Mouse (Mus musculus) embryonic facial prominence, embryonic 11.5 days (tissue): ENCODE measurements at regions not wholly inside any gene's neighbourhood (a gene's known extent, or its start where the extent isn't known, plus 50 kb on each side); places are given as distances from the start of the nearest gene placed in this dataset.

Experiments
- ATAC-seq: fragments of 200-750 bp; cut with Nextera tagmentation; replicated peaks from 2 replicates; pipeline ENCODE4 v1.8.0; 2017; ENCODE audit warnings: low read depth; ENCODE audit not compliant: insufficient number of reproducible peaks, low FRiP score, low TSS enrichment
- DNase-seq: peaks from one replicate; pipeline ENCODE4 v3.0.0-alpha.2; 2015; ENCODE audit warnings: low spot score
- H3K27ac ChIP-seq: fragments of 300-500 bp; sonication (generic); replicated peaks from 2 replicates; pipeline ENCODE4 v1.5.1; 2014; ENCODE audit warnings: mild to moderate bottlenecking, low read depth, low read length, control low read depth
- H3K27me3 ChIP-seq: fragments of 300-500 bp; sonication (generic); 2 replicates; pipeline ENCODE4 v1.6.1; 2014; ENCODE audit warnings: mild to moderate bottlenecking, low read length, moderate library complexity, mixed read lengths; ENCODE audit not compliant: control insufficient read depth, insufficient read depth
- H3K36me3 ChIP-seq: fragments of 300-500 bp; sonication (generic); replicated peaks from 2 replicates; pipeline ENCODE4 v1.6.1; 2014; ENCODE audit warnings: low read depth, mild to moderate bottlenecking, low read length, moderate library complexity, mixed read lengths; ENCODE audit not compliant: control insufficient read depth, insufficient read depth
- H3K4me1 ChIP-seq: fragments of 300-500 bp; sonication (generic); 2 replicates; pipeline ENCODE4 v1.6.1; 2014; ENCODE audit warnings: low read length, mixed read lengths; ENCODE audit not compliant: control insufficient read depth, insufficient read depth
- H3K4me2 ChIP-seq: fragments of 300-500 bp; sonication (generic); 2 replicates; pipeline ENCODE4 v1.6.1; 2014; ENCODE audit warnings: low read depth, mild to moderate bottlenecking, control low read depth, low read length, moderate library complexity
- H3K4me3 ChIP-seq: fragments of 300-500 bp; sonication (generic); 2 replicates; pipeline ENCODE4 v1.5.1; 2014; ENCODE audit warnings: low read depth, low read length, control low read depth
- H3K9ac ChIP-seq: fragments of 300-500 bp; sonication (generic); replicated peaks from 2 replicates; pipeline ENCODE4 v1.6.1; 2014; ENCODE audit warnings: mild to moderate bottlenecking, control low read depth, low read length
- H3K9me3 ChIP-seq: fragments of 300-500 bp; sonication (generic); replicated peaks from 2 replicates; pipeline ENCODE4 v1.6.1; 2016; ENCODE audit warnings: mild to moderate bottlenecking, low read length, inconsistent platforms, mixed read lengths; ENCODE audit not compliant: control insufficient read depth
- WGBS: fragments of 180-500 bp; shearing (Covaris S2); extraction: QIAGEN DNeasy Blood & Tissue Kit; methylation state at CpG from one replicate; pipeline ENCODE4 v1.1.7; 2014; 5-methylcytosine and 5-hydroxymethylcytosine counted together

DNA sequence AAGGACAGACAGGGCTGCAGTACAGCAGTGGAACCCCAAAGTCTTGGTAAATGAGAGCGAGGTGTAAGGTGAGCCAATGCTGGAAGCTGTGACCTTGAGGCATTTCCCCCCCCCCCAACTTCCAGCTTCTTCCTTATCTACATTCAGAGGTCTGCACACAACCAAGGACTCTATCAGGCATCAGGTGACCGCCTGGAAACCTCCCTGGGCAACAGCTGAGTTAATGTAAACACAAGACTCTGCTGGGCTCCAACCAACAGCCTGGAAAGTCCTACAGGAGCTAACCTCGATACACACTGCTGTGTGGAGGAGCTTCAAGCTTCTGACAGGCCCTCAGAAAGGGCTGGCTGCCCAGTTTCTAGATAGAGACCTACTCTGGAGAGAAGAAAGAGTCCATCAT is 189.4 kb upstream of the Igsf21 start:
- H3K27me3 ChIP-seq, result no peaks in the 10 kb centered on the region; the same call in 1 of the 2 replicates
- no peaks in the 10 kb centered on the region for H3K4me1 ChIP-seq
- H3K36me3 ChIP-seq, result no peaks in the 10 kb centered on the region
- no peak overlapping the region for H3K4me2 ChIP-seq
- H3K9ac ChIP-seq, result no peak overlapping the region
- H3K4me3 ChIP-seq, result no peak overlapping the region
- DNase-seq (no peak), ATAC-seq (no peak)
- no peak overlapping the region for H3K27ac ChIP-seq
- 69% methylated on average over 3 of the region's 3 CpGs for WGBS
- no peaks in the 10 kb centered on the region for H3K9me3 ChIP-seq

DNA sequence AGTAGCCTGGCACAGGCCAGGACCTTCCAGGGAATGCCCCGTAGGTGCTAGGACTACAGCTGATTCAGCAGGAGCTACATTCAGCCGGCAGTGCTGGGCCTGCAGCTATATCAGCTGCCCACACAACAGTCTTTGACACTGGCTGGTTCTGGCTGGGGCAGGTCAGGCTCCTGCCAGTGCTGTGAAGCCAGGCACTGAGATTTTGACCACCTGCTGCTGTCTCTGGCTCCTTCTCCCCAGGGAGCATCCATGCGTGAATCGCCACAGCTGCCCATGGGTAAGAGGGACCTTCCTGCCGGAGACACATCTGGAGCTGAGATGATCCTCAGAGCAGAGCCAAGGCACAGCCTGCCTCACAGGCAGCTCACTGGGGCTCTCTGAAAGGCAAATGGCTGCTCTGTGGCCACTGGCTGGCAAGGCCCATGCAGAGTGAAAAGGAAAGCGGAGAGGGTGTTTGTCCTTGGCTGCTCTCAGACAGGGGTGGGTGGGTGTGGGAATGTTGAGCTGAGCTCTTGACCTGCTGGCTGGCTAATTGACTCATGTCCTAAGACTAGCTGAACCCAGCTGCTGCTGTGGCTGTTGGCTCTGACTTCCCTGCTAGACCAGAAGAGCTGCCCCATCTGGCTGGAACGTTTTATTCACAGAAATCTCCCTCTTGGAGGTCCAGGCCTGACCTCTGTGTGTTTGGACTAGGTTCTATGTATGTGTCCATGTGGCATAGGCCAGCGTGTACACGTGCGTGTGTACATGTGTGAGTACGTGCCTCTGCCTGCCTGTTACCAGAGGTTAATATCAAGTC is 187.4 kb upstream of the Igsf21 start:
- H3K4me2 ChIP-seq, result no peak overlapping the region
- WGBS, result 64% methylated on average over 11 of the region's 11 CpGs
- no peaks in the 10 kb centered on the region for H3K9me3 ChIP-seq
- no peak for DNase-seq
- no peak overlapping the region for H3K27ac ChIP-seq
- ATAC-seq, result no peak
- no peaks in the 10 kb centered on the region for H3K4me1 ChIP-seq
- no peaks in the 10 kb centered on the region; the same call in 1 of the 2 replicates for H3K27me3 ChIP-seq
- no peak overlapping the region for H3K9ac ChIP-seq
- H3K36me3 ChIP-seq, result no peaks in the 10 kb centered on the region
- H3K4me3 ChIP-seq, result no peak overlapping the region

DNA sequence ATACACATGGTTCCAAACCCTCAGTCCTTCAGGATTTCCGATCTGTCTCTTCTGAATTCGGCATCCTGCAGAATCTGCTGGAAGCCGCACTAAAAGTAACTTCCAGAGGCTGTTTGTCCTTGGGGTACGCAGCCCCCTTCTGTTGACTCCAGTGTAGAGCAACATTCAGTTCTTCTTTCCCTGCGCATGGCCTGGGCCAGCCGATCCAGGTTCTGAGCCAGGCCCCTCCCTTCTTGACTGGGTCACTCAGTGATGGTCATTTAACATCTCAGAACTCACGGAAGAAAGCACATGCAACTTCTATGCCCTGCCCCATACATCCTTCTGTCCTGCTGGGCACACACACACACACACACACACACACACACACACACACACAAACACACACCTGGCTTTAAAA is 185.5 kb upstream of the Igsf21 start:
- H3K4me1 ChIP-seq, result no peaks in the 10 kb centered on the region

GRCm38 (mm10) chr4:140427039-140427438 is 180.5 kb upstream of the Igsf21 start:
- ATAC-seq, result no peak
- no peak overlapping the region for H3K4me2 ChIP-seq
- no peak overlapping the region for H3K9ac ChIP-seq
- H3K27me3 ChIP-seq, result no peaks in the 10 kb centered on the region
- H3K4me3 ChIP-seq, result no peak overlapping the region
- no peaks in the 10 kb centered on the region for H3K9me3 ChIP-seq
- no peaks in the 10 kb centered on the region for H3K4me1 ChIP-seq
- WGBS, result 75% methylated on average over 3 of the region's 3 CpGs
- H3K27ac ChIP-seq, result no peak overlapping the region
- no peaks in the 10 kb centered on the region for H3K36me3 ChIP-seq
- no peak for DNase-seq

More for the DNA sequence above, 185.5 kb upstream of the Igsf21 start:
- H3K27ac ChIP-seq, result no peak overlapping the region
- no peak overlapping the region for H3K9ac ChIP-seq
- H3K4me2 ChIP-seq, result no peak overlapping the region
- WGBS, result 71% methylated on average over 7 of the region's 7 CpGs
- ATAC-seq (no peak), DNase-seq (no peak)
- H3K27me3 ChIP-seq, result no peaks in the 10 kb centered on the region; the same call in 1 of the 2 replicates
- H3K9me3 ChIP-seq, result no peaks in the 10 kb centered on the region
- no peak overlapping the region for H3K4me3 ChIP-seq
- no peaks in the 10 kb centered on the region for H3K36me3 ChIP-seq

DNA sequence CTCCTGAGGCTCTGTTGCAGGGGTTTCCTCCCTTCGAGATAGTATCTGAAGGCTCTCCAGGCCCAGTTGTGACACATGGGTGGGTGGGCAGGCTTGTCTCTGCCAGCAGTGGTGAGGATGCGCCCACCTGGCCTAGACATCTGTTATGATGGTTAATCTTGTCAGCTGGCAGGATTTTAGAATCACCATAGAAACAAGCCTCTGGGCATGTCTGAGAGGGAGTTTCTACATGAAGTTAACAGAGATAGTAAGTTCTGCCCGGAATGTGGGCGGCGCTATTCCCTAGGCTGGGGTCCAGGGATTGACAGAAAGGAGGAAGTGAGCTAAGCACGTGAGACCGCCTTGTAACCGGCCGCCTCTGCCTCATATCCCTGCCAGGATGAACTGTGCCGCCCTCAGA is 177.2 kb upstream of the Igsf21 start:
- no peak overlapping the region for H3K9ac ChIP-seq
- H3K27me3 ChIP-seq, result no peaks in the 10 kb centered on the region
- H3K36me3 ChIP-seq, result no peaks in the 10 kb centered on the region
- 88% methylated on average over 10 of the region's 10 CpGs for WGBS
- ATAC-seq (no peak), DNase-seq (no peak)
- no peaks in the 10 kb centered on the region for H3K9me3 ChIP-seq
- no peak overlapping the region for H3K4me3 ChIP-seq
- no peak overlapping the region for H3K4me2 ChIP-seq
- H3K27ac ChIP-seq, result no peak overlapping the region
- no peaks in the 10 kb centered on the region for H3K4me1 ChIP-seq

GRCm38 (mm10) chr4:140421926-140422585 is 175.5 kb upstream of the Igsf21 start:
- WGBS, result 73% methylated on average over 7 of the region's 7 CpGs
- DNase-seq, result peak; percentile 4

GRCm38 (mm10) chr4:140419720-140420412 is 173.3 kb upstream of the Igsf21 start:
- Histone ChIP-seq H3K27me3 (no peaks in the 10 kb centered on the region), H3K9ac (no peak overlapping the region), H3K4me2 (no peak overlapping the region), H3K4me1 (no peaks in the 10 kb centered on the region), H3K9me3 (no peaks in the 10 kb centered on the region), H3K27ac (no peak overlapping the region), H3K36me3 (no peaks in the 10 kb centered on the region), H3K4me3 (no peak overlapping the region)
- WGBS, result 65% methylated on average over 15 of the region's 15 CpGs
- ATAC-seq (no peak), DNase-seq (no peak)

More at GRCm38 (mm10) chr4:140421926-140422585, 175.5 kb upstream of the Igsf21 start:
- Histone ChIP-seq H3K27ac (no peak overlapping the region), H3K36me3 (no peaks in the 10 kb centered on the region), H3K4me1 (no peaks in the 10 kb centered on the region), H3K9me3 (no peaks in the 10 kb centered on the region), H3K4me3 (no peak overlapping the region), H3K4me2 (no peak overlapping the region), H3K9ac (no peak overlapping the region), H3K27me3 (no peaks in the 10 kb centered on the region)
- no peak for ATAC-seq
